Mouse (Mus musculus): ENCODE measurements around the gene Btbd35f9. TPM values are rescaled to one million over a fixed set of nuclear protein-coding genes. Genes with fewer than 3 reads are reported as not detected.
"Not testable (repeated sequence)": the region's sequence is repeated elsewhere in the genome, so short reads cannot be mapped to it uniquely, and the experiment has no call there.

Gene Btbd35f9
- not detected in 2 replicates for polyA plus RNA-seq (2015; fragmentation: Nextera tagmentation; extraction: Ambion mirVana)

DNA sequence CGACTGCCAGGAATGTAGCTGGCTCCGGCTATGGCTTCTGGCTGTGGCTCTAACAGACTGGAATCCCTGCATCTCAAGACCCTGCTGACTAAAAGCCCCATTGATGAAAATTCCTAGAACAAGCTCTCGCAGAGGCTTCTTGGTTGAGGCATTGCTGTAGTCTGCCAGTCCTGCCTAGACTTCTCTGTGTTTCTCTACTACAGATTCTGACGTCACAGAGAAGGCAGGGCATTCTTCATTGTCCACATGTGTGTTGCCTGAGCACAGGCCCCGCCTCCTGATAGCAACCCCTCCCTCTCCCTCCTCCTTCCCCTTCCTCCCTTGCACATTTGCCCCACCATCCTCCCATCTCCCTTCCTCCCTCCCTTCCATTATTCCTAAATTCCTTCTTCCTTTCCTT is at the start of gene Btbd35f9:
Gene Btbd35f9, minus strand, starts transcription at position 101 of the 400 bp plus-strand sequence.
- WGBS (ENCODE audit: insufficient replicate concordance), result no CpG with 5 or more reads among the region's 5 CpGs
- H3K4me1 ChIP-seq (ENCODE audit: insufficient read depth); H3K4me3 ChIP-seq (ENCODE audit: low read depth, low read length); DNase-seq; H3K4me2 ChIP-seq (ENCODE audit: low read depth, low read length); H3K9ac ChIP-seq (replicated peaks); ATAC-seq; H3K9me3 ChIP-seq (ENCODE audit: low read length); H3K27ac ChIP-seq (ENCODE audit: low read depth); H3K36me3 ChIP-seq (replicated peaks; ENCODE audit: insufficient read depth, low read length); H3K27me3 ChIP-seq (ENCODE audit: insufficient read depth, low read length): not testable (repeated sequence)

Other genes with a start within 250 kb of the Btbd35f9 start
- not detected in 2 replicates for gene Btbd35f6, start 205.0 kb downstream of the Btbd35f9 start, polyA plus RNA-seq (2015; fragmentation: Nextera tagmentation; extraction: Ambion mirVana)
- not detected in 2 replicates for gene Gm21870, start 174.7 kb downstream of the Btbd35f9 start, polyA plus RNA-seq (2015; fragmentation: Nextera tagmentation; extraction: Ambion mirVana)
- not detected in 2 replicates for gene Spin2g, start 77.2 kb upstream of the Btbd35f9 start, polyA plus RNA-seq (2015; fragmentation: Nextera tagmentation; extraction: Ambion mirVana)